Mouse (Mus musculus) stomach, postnatal 0 days (tissue): Measurements from ENCODE around the gene Stk38. TPM values are rescaled to one million over a fixed set of nuclear protein-coding genes. Genes with fewer than 3 reads are reported as not detected.
"Not testable (repeated sequence)": the region's sequence is repeated elsewhere in the genome, so short reads cannot be mapped to it uniquely, and the experiment has no call there.

Source experiments
- ATAC-seq: fragments of 200-750 bp; cut with Nextera tagmentation; 2 replicates; pipeline ENCODE4 v1.8.0; 2017; ENCODE audit not compliant: low FRiP score, low TSS enrichment
- DNase-seq: peaks from one replicate; pipeline ENCODE4 v3.0.0-alpha.2; 2016; ENCODE audit warnings: low spot score
- H3K27ac ChIP-seq: fragments of 300-500 bp; sonication (generic); replicated peaks from 2 replicates; pipeline ENCODE4 v1.5.1; 2014; ENCODE audit warnings: mild to moderate bottlenecking, control low read depth
- H3K27me3 ChIP-seq: fragments of 300-500 bp; sonication (generic); 2 replicates; pipeline ENCODE4 v1.6.1; 2014; ENCODE audit warnings: low read length; ENCODE audit not compliant: control insufficient read depth, insufficient read depth
- H3K36me3 ChIP-seq: fragments of 300-500 bp; sonication (generic); 2 replicates; pipeline ENCODE4 v1.6.1; 2014; ENCODE audit warnings: low read length, mixed read lengths; ENCODE audit not compliant: control insufficient read depth, insufficient read depth
- H3K4me1 ChIP-seq: fragments of 300-500 bp; sonication (generic); replicated peaks from 2 replicates; pipeline ENCODE4 v1.6.1; 2014; ENCODE audit warnings: antibody characterized with exemption; ENCODE audit not compliant: control insufficient read depth, insufficient read depth
- H3K4me2 ChIP-seq: fragments of 300-500 bp; sonication (generic); replicated peaks from 2 replicates; pipeline ENCODE4 v1.6.1; 2014; ENCODE audit warnings: low read depth, mild to moderate bottlenecking, control low read depth, moderate library complexity
- H3K4me3 ChIP-seq: fragments of 300-500 bp; sonication (generic); 2 replicates; pipeline ENCODE4 v1.5.1; 2014; ENCODE audit warnings: low read depth, low read length, control low read depth
- H3K9ac ChIP-seq: fragments of 300-500 bp; sonication (generic); 2 replicates; pipeline ENCODE4 v1.6.1; 2014; ENCODE audit warnings: mild to moderate bottlenecking, low read length, control low read depth, mixed read lengths
- H3K9me3 ChIP-seq: fragments of 300-500 bp; sonication (generic); 2 replicates; pipeline ENCODE4 v1.6.1; 2016; ENCODE audit warnings: low read length; ENCODE audit not compliant: control insufficient read depth
- CTCF ChIP-seq: IDR thresholded peaks from 2 replicates; pipeline ENCODE4 v1.5.1; 2016; ENCODE audit warnings: antibody characterized with exemption, low read depth, mild to moderate bottlenecking, moderate library complexity
- EP300 ChIP-seq: optimal IDR thresholded peaks from 2 replicates; pipeline ENCODE3; 2016; ENCODE audit warnings: antibody characterized with exemption
- WGBS: fragments of 180-500 bp; shearing (Covaris S2); extraction: QIAGEN DNeasy Blood & Tissue Kit; methylation state at CpG from one replicate; pipeline ENCODE4 v1.1.7; 2014; 5-methylcytosine and 5-hydroxymethylcytosine counted together
- polyA plus RNA-seq: library from polyadenylated mRNA; unstranded; fragments of >200 nt; fragmentation: Nextera tagmentation; extraction: Ambion mirVana; gene quantifications from 2 replicates; pipeline ENCODE4 v1.2.1, GENCODE M21; 2015

Stk38 gene
- polyA plus RNA-seq, 1 experiment from 2014 or later = 64.8 TPM

- peaks cover 26% of the 10 kb centered on the region for H3K36me3 ChIP-seq
- DNase-seq = no peak
- H3K27ac ChIP-seq = no peak overlapping the region
- H3K4me2 ChIP-seq = no peak overlapping the region
- TF ChIP-seq EP300 (no peak), CTCF (no peak)
- H3K9ac ChIP-seq = no peak overlapping the region
- H3K4me1 ChIP-seq = no peaks in the 10 kb centered on the region
- no peaks in the 10 kb centered on the region for H3K9me3 ChIP-seq
- H3K4me3 ChIP-seq = no peak overlapping the region
- 80% methylated on average over 3 of the region's 3 CpGs for WGBS
- ATAC-seq = no peak
- no peaks in the 10 kb centered on the region for H3K27me3 ChIP-seq
Measured at GRCm38 (mm10) chr17:29043583-29043982, 35.8 kb upstream of the Stk38 start.

GRCm38 (mm10) chr17:29042569-29042968 is 34.8 kb upstream of the Stk38 start:
- Histone ChIP-seq H3K27ac (no peak overlapping the region), H3K4me2 (no peak overlapping the region), H3K9ac (no peak overlapping the region), H3K27me3 (no peaks in the 10 kb centered on the region), H3K4me3 (no peak overlapping the region), H3K4me1 (no peaks in the 10 kb centered on the region), H3K9me3 (no peaks in the 10 kb centered on the region), H3K36me3 (peaks cover 25% of the 10 kb centered on the region)
- ATAC-seq (no peak), DNase-seq (no peak)
- no peak for TF ChIP-seq CTCF
- no peak for TF ChIP-seq EP300

GRCm38 (mm10) chr17:29041632-29042031 is 33.8 kb upstream of the Stk38 start:
- H3K4me1 ChIP-seq, H3K9ac ChIP-seq, H3K4me3 ChIP-seq, H3K4me2 ChIP-seq, ATAC-seq, H3K27me3 ChIP-seq, H3K9me3 ChIP-seq, H3K27ac ChIP-seq, DNase-seq: not testable (repeated sequence)
- H3K36me3 ChIP-seq = peaks cover 29% of the 10 kb centered on the region
- 75% methylated on average over 3 of the region's 3 CpGs for WGBS

GRCm38 (mm10) chr17:29039351-29039750 is 31.6 kb upstream of the Stk38 start:
- DNase-seq (peak; percentile 65), ATAC-seq (peak; percentile 75)
- Histone ChIP-seq H3K9me3 (no peaks in the 10 kb centered on the region), H3K4me1 (no peaks in the 10 kb centered on the region), H3K4me3 (no peak overlapping the region), H3K4me2 (no peak overlapping the region), H3K27ac (no peak overlapping the region), H3K36me3 (peaks cover 30% of the 10 kb centered on the region), H3K27me3 (no peaks in the 10 kb centered on the region), H3K9ac (no peak overlapping the region)
- no peak for TF ChIP-seq EP300
- TF ChIP-seq CTCF = no peak
- WGBS = 51% methylated on average over 11 of the region's 11 CpGs

GRCm38 (mm10) chr17:29035506-29035905 is 27.7 kb upstream of the Stk38 start:
- Histone ChIP-seq H3K4me1 (no peaks in the 10 kb centered on the region), H3K4me2 (peak overlapping the region; percentile 59), H3K9me3 (no peaks in the 10 kb centered on the region), H3K27me3 (no peaks in the 10 kb centered on the region), H3K36me3 (peaks cover 26% of the 10 kb centered on the region), H3K9ac (no peak overlapping the region), H3K4me3 (peak overlapping the region; percentile 75), H3K27ac (no peak overlapping the region)
- no peak for DNase-seq
- TF ChIP-seq CTCF (no peak), EP300 (no peak)
- no peak for ATAC-seq

- H3K4me1 ChIP-seq = no peaks in the 10 kb centered on the region
- peak overlapping the region; percentile 96 for H3K9ac ChIP-seq
- no peak for ATAC-seq
- H3K36me3 ChIP-seq = peaks cover 15% of the 10 kb centered on the region
- H3K9me3 ChIP-seq = no peaks in the 10 kb centered on the region
- peak overlapping the region; percentile 75 for H3K4me3 ChIP-seq
- TF ChIP-seq EP300 = no peak
- no peak for DNase-seq
- H3K4me2 ChIP-seq = peak overlapping the region; percentile 59
- H3K27ac ChIP-seq = peak overlapping the region; percentile 31; the same call in 1 of the 2 replicates
- H3K27me3 ChIP-seq = no peaks in the 10 kb centered on the region
Measured at GRCm38 (mm10) chr17:29034264-29034663, 26.5 kb upstream of the Stk38 start.
